Mouse (Mus musculus) midbrain, embryonic 15.5 days (tissue): ENCODE data around the gene Hoxa11. TPM values are rescaled to one million over a fixed set of nuclear protein-coding genes. Genes with fewer than 3 reads are reported as not detected.

ENCODE experiments used
- ATAC-seq: fragments of 200-750 bp; cut with Nextera tagmentation; replicated peaks from 2 replicates; pipeline ENCODE4 v1.8.0; 2017; ENCODE audit warnings: moderate TSS enrichment
- H3K27ac ChIP-seq: fragments of 300-500 bp; sonication (generic); 2 replicates; pipeline ENCODE4 v1.5.1; 2015; ENCODE audit warnings: mild to moderate bottlenecking, inconsistent platforms
- H3K27me3 ChIP-seq: fragments of 300-500 bp; sonication (generic); replicated peaks from 2 replicates; pipeline ENCODE4 v1.6.1; 2015; ENCODE audit warnings: inconsistent platforms
- H3K36me3 ChIP-seq: fragments of 300-500 bp; sonication (generic); replicated peaks from 2 replicates; pipeline ENCODE4 v1.6.1; 2015; ENCODE audit warnings: inconsistent platforms
- H3K4me1 ChIP-seq: fragments of 300-500 bp; sonication (generic); 2 replicates; pipeline ENCODE4 v1.6.1; 2015; ENCODE audit warnings: inconsistent platforms
- H3K4me2 ChIP-seq: fragments of 300-500 bp; sonication (generic); 2 replicates; pipeline ENCODE4 v1.6.1; 2015; ENCODE audit warnings: inconsistent platforms, mild to moderate bottlenecking, moderate library complexity
- H3K4me3 ChIP-seq: fragments of 300-500 bp; sonication (generic); 2 replicates; pipeline ENCODE4 v1.5.1; 2015; ENCODE audit warnings: mild to moderate bottlenecking, inconsistent platforms
- H3K9ac ChIP-seq: fragments of 300-500 bp; sonication (generic); 2 replicates; pipeline ENCODE4 v1.6.1; 2015; ENCODE audit warnings: mild to moderate bottlenecking, inconsistent platforms
- H3K9me3 ChIP-seq: fragments of 300-500 bp; sonication (generic); 2 replicates; pipeline ENCODE4 v1.6.1; 2016; ENCODE audit warnings: inconsistent platforms
- WGBS: fragments of 180-500 bp; shearing (Covaris S2); methylation state at CpG from one replicate; pipeline ENCODE4 v1.1.7; 2015; ENCODE audit warnings: mixed read lengths; 5-methylcytosine and 5-hydroxymethylcytosine counted together
- polyA plus RNA-seq: library from polyadenylated mRNA; unstranded; fragments of >200 nt; fragmentation: Nextera tagmentation; extraction: Ambion mirVana; gene quantifications from 2 replicates; pipeline ENCODE4 v1.2.1, GENCODE M21; 2015

Gene Hoxa11
- polyA plus RNA-seq, 1 experiment from 2014 or later, result 0.13 TPM

DNA sequence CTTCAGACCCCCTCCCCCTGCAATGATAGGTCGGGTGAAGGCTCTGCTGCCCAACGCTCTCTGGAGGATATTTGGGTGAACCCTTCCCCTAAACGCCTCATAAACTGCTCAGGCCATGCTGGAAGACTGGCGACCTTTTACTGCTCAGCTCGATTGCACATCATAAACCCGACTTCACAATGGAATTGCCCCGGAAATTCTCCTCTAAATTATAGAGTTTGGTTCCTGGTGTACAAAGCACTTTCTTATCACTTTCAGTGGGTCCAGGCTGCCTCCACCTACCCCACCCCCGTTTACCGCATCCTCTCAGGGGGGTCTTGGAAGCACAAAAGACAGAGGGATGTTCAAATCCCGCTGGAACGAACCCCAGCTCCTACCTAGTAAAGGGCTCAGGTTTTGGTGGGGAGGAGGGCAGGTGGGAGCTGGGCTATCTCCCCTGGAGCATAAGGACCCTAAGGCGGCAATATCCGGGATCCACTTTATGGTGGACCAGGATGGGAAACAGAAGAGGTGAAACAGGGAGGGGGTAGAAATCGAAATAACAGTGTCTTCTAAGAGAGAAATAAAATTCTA lies 26.9 kb downstream of the Hoxa11 start:
- Histone ChIP-seq H3K9me3 (no peaks in the 10 kb centered on the region), H3K27ac (no peak overlapping the region), H3K4me2 (no peak overlapping the region), H3K27me3 (peaks cover 98% of the 10 kb centered on the region), H3K9ac (no peak overlapping the region), H3K36me3 (no peaks in the 10 kb centered on the region), H3K4me3 (no peak overlapping the region), H3K4me1 (peaks cover 17% of the 10 kb centered on the region)
- no peak for ATAC-seq
- 7% methylated on average over 14 of the region's 14 CpGs for WGBS

GRCm38 (mm10) chr6:52217895-52218642 lies 27.5 kb downstream of the Hoxa11 start:
- Histone ChIP-seq H3K9ac (no peak overlapping the region), H3K36me3 (no peaks in the 10 kb centered on the region), H3K27me3 (peaks cover 98% of the 10 kb centered on the region), H3K9me3 (no peaks in the 10 kb centered on the region), H3K4me1 (peaks cover 17% of the 10 kb centered on the region), H3K27ac (no peak overlapping the region), H3K4me2 (no peak overlapping the region), H3K4me3 (no peak overlapping the region)
- no peak for ATAC-seq
- WGBS, result 5% methylated on average over 23 of the region's 23 CpGs

DNA sequence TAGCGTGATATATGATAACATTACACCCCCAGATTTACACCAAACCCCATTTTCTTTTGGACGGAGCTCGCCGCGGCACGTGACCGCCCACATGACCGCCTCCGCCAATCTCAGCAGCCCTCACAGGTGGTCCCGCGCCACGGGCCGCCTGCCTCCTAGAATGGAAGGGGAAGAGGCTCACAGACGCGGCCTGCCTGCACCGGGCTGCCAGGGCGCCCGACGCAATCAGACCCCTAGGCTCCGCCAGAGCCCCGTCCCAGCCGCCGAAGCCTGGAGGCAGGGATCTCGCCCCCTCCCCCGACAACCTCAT lies 28.2 kb downstream of the Hoxa11 start:
- peak overlapping the region; percentile 3; the same call in 1 of the 2 replicates for H3K4me2 ChIP-seq

DNA sequence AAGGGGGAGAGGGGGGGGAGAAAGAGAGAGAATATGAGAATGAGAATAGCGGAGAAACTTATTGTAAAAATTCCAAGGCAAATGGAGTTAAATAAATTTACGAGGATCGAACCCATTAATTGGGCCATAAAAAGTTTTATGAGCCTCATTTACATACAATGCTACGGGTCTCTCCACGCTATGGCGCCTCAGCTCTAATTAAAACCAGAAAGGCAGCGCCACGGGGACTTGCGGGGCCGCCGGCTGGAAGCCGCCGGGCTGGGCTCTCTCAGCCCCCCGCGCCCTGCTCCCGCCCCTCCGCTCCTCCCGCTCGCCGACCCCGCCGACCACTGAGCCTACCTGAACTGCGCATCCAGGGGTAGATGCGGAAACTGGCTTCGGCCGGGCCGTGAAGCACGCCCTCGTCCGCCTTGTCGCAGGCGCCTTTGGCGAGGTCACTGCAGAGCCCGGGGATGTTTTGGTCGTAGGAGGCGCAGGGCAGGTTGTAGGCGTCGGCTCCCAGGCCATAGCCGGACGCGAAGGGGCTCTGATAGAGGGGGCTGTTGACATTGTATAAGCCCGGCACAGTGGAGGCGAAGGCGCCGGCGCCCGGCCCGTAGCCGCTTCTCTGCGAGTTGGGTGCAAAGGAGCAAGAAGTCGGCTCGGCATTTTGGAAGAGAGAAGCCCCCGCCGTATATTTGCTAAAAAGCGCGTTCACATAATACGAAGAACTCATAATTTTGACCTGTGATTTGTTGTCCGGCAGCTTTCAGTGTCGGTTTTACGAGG lies 28.7 kb downstream of the Hoxa11 start:
- Histone ChIP-seq H3K9me3 (no peaks in the 10 kb centered on the region), H3K4me1 (peaks cover 17% of the 10 kb centered on the region), H3K27ac (no peak overlapping the region), H3K27me3 (peaks cover 98% of the 10 kb centered on the region), H3K36me3 (no peaks in the 10 kb centered on the region), H3K4me2 (peak overlapping the region; percentile 3; the same call in 1 of the 2 replicates), H3K4me3 (0 out of 2 replicates have a peak overlapping the region, but pooled peaks have one; percentile 1), H3K9ac (no peak overlapping the region)
- 3% methylated on average over 60 of the region's 60 CpGs for WGBS
- ATAC-seq, result no peak

More for the DNA sequence above, 28.2 kb downstream of the Hoxa11 start:
- Histone ChIP-seq H3K4me3 (0 out of 2 replicates have a peak overlapping the region, but pooled peaks have one; percentile 1), H3K36me3 (no peaks in the 10 kb centered on the region), H3K4me1 (peaks cover 17% of the 10 kb centered on the region), H3K27me3 (peaks cover 98% of the 10 kb centered on the region), H3K27ac (no peak overlapping the region), H3K9me3 (no peaks in the 10 kb centered on the region), H3K9ac (no peak overlapping the region)
- under 1% methylated on average over 25 of the region's 25 CpGs for WGBS
- no peak for ATAC-seq

DNA sequence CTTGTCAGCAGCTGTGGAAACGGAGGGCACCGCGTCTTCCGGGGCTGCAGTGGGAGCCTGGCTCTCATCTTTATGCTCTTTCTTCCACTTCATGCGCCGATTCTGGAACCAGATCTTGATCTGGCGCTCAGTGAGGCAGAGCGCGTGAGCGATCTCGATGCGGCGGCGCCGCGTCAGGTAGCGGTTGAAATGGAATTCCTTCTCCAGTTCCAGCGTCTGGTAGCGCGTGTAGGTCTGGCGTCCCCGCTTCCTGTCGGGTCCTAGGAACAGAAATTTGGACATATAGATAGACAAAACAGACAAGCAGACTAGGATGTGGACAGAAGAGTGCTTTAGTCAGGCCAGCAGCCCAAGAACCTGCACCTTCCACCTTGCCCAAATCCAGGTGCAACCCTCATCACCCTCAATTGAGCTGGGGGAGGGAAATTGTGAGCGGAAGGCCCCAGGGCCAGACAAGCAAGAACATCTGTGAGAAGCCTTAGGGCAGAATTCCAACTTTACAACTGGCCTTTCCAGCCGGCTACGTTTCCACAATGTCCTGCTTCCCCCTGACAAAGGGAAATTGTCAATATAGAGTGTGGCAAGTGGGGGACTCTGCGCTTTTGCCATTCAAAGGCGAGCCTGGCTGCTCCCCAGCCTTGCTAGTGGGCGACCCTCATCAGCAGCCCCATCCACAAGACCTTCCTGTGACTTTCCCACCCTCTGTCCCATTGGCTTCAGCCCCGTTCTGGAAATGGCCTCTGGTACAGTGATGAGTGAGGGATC lies 29.7 kb downstream of the Hoxa11 start:
- H3K9ac ChIP-seq, result no peak overlapping the region
- H3K4me3 ChIP-seq, result no peak overlapping the region
- no peaks in the 10 kb centered on the region for H3K36me3 ChIP-seq
- WGBS, result 2% methylated on average over 30 of the region's 30 CpGs
- H3K9me3 ChIP-seq, result no peaks in the 10 kb centered on the region
- ATAC-seq, result no peak
- H3K4me2 ChIP-seq, result no peak overlapping the region
- no peak overlapping the region for H3K27ac ChIP-seq
- H3K27me3 ChIP-seq, result peaks cover 98% of the 10 kb centered on the region
- peaks cover 16% of the 10 kb centered on the region for H3K4me1 ChIP-seq

- Histone ChIP-seq H3K27me3 (peaks cover 97% of the 10 kb centered on the region), H3K9me3 (no peaks in the 10 kb centered on the region), H3K36me3 (no peaks in the 10 kb centered on the region), H3K4me2 (no peak overlapping the region), H3K27ac (no peak overlapping the region), H3K4me3 (no peak overlapping the region), H3K9ac (no peak overlapping the region), H3K4me1 (peaks cover 16% of the 10 kb centered on the region)
- ATAC-seq, result no peak
- 14% methylated on average over 3 of the region's 3 CpGs for WGBS
Observed at GRCm38 (mm10) chr6:52215070-52215469, 30.5 kb downstream of the Hoxa11 start.

- Histone ChIP-seq H3K4me1 (peaks cover 16% of the 10 kb centered on the region), H3K27ac (no peak overlapping the region), H3K36me3 (no peaks in the 10 kb centered on the region), H3K27me3 (peaks cover 97% of the 10 kb centered on the region), H3K9ac (no peak overlapping the region), H3K4me3 (no peak overlapping the region), H3K4me2 (no peak overlapping the region), H3K9me3 (no peaks in the 10 kb centered on the region)
- WGBS, result 12% methylated on average over 5 of the region's 5 CpGs
- no peak for ATAC-seq
Observed at GRCm38 (mm10) chr6:52214271-52214670, 31.3 kb downstream of the Hoxa11 start.

GRCm38 (mm10) chr6:52213119-52213986 lies 32.3 kb downstream of the Hoxa11 start, which contains the start of the genes Hoxa3 and Gm28308:
TSS of gene Hoxa3 (minus strand) at chr6:52213336.
TSS of gene Gm28308 (minus strand) at chr6:52213339.
- no peak within 1 kb of the TSS for H3K4me3 ChIP-seq
- no peak for ATAC-seq
- no peaks in the 10 kb centered on the region for H3K9me3 ChIP-seq
- H3K9ac ChIP-seq, result no peak within 1 kb of the TSS
- no peaks in the 10 kb centered on the region for H3K36me3 ChIP-seq
- H3K4me1 ChIP-seq, result peaks cover 16% of the 10 kb centered on the region
- H3K27me3 ChIP-seq, result peaks cover 97% of the 10 kb centered on the region
- H3K27ac ChIP-seq, result no peak within 1 kb of the TSS
- H3K4me2 ChIP-seq, result no peak within 1 kb of the TSS
- WGBS, result 2% methylated on average over 38 of the region's 38 CpGs

GRCm38 (mm10) chr6:52212556-52213118 lies 33.0 kb downstream of the Hoxa11 start:
- ATAC-seq, result no peak
- Histone ChIP-seq H3K27ac (no peak overlapping the region), H3K9ac (no peak overlapping the region), H3K4me3 (no peak overlapping the region), H3K4me2 (no peak overlapping the region), H3K27me3 (peaks cover 97% of the 10 kb centered on the region), H3K4me1 (peaks cover 16% of the 10 kb centered on the region), H3K36me3 (no peaks in the 10 kb centered on the region), H3K9me3 (no peaks in the 10 kb centered on the region)
- WGBS, result under 1% methylated on average over 22 of the region's 22 CpGs

- 7% methylated on average over 13 of the region's 13 CpGs for WGBS
- H3K4me3 ChIP-seq, result no peak overlapping the region
- H3K36me3 ChIP-seq, result no peaks in the 10 kb centered on the region
- ATAC-seq, result no peak
- peaks cover 98% of the 10 kb centered on the region for H3K27me3 ChIP-seq
- no peak overlapping the region for H3K9ac ChIP-seq
- H3K4me2 ChIP-seq, result no peak overlapping the region
- H3K4me1 ChIP-seq, result peaks cover 9% of the 10 kb centered on the region
- no peak overlapping the region for H3K27ac ChIP-seq
- no peaks in the 10 kb centered on the region for H3K9me3 ChIP-seq
Observed at GRCm38 (mm10) chr6:52211961-52212360, 33.6 kb downstream of the Hoxa11 start.
